Mouse (Mus musculus): ENCODE data around the gene Rgs16. TPM values are rescaled to one million over a fixed set of nuclear protein-coding genes. Genes with fewer than 3 reads are reported as not detected.

Rgs16 gene
- polyA plus RNA-seq, 1 experiment, result 0.34 TPM

DNA sequence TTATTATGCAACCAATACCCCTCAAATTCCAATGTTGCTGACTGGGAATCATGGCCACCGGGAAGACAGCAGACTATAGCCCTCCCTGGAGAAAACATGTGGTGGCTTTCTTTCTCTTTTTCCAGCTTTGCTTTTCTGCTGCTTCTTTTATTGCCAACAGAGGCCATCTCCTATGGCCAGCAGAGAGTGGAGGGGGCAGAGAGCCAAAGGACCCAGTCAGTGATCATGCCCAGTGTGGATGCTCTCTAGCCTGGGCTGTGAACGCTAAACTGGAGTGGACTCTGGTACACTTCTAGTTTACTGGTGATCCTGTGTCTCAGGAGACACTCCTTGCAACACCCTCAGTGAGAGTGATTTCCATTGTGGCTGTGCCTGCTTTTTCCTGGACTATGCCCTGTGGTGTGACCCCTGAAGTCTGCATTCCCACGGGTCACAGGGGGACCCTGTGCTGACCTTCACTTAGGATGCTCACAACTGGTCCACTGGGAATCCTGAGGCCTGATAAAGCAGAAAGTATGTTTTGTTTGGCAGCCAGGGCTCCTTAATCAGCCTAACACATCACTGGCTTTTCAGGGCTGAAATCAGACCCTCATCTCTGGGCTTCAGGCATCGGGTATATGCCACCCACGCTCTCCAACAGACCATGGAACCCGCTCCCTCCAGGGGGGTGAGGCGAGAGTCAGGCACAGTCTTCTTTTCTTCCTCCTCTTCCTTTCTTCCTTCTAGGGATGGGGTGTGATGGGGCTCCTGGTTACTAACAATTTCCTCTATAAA, 41.7 kb upstream of the Rgs16 start:
- TF ChIP-seq CTCF (IDR thresholded peaks at IDR 0.05; ENCODE audit: extremely low read depth, insufficient read length, insufficient replicate concordance, low read depth, low read length) (no peak), POLR2A (IDR thresholded peaks at IDR 0.05; ENCODE audit: low read depth, low read length) (no peak)

DNA sequence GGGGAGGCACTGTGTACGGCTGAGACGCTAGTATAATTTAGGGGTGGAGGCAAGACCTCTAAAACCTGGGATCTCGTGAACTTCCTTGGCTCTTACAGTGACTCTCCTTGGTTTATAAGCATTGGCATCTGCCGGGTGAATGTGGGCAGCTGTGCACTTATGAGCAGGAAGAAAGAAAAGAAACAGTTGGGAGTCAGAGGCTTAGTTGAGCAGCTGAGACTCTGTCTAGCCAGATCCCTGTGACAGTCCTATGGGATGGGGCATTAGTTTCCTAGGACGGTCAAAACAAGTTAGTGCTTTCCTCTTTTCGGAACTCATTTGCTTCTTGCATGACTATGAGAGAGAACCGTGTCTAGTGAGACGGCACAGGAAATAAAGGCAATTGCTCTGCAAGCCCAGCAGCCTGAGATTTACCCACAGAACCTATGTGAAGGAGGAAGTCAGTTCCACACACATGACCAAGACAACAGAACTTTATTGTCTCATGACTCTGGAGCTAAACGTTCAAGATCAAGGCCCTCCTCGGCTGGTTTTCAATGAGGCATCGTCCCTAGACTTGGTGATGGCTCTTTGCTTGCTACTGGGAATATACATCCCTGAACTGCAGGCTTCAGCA, 39.6 kb upstream of the Rgs16 start:
- Histone ChIP-seq H3K4me1 (ENCODE audit: control insufficient read depth, insufficient read depth, insufficient read length, low read length) (no peaks in the 10 kb centered on the region), H3K27me3 (ENCODE audit: control insufficient read depth, insufficient read depth, low read length) (no peaks in the 10 kb centered on the region; the same call in 1 of the 2 replicates), H3K36me3 (ENCODE audit: control insufficient read depth, insufficient read depth, low read length) (no peaks in the 10 kb centered on the region), H3K4me3 (ENCODE audit: low read depth, low read length) (no peak overlapping the region), H3K27ac (ENCODE audit: insufficient read depth, low read depth, low read length) (no peak overlapping the region)
- 70% methylated on average over 11 of the region's 11 CpGs for WGBS
- TF ChIP-seq CTCF (IDR thresholded peaks at IDR 0.05; ENCODE audit: extremely low read depth, insufficient read length, insufficient replicate concordance, low read depth, low read length) (no peak), POLR2A (IDR thresholded peaks at IDR 0.05; ENCODE audit: low read depth, low read length) (no peak)

More for the DNA sequence above, 41.7 kb upstream of the Rgs16 start:
- H3K4me3 ChIP-seq (ENCODE audit: low read depth, low read length), result no peak overlapping the region
- H3K27ac ChIP-seq (ENCODE audit: insufficient read depth, low read depth, low read length), result no peak overlapping the region
- H3K36me3 ChIP-seq (ENCODE audit: control insufficient read depth, insufficient read depth, low read length), result no peaks in the 10 kb centered on the region
- H3K27me3 ChIP-seq (ENCODE audit: control insufficient read depth, insufficient read depth, low read length), result no peaks in the 10 kb centered on the region
- WGBS, result 78% methylated on average over 7 of the region's 7 CpGs
- H3K4me1 ChIP-seq (ENCODE audit: control insufficient read depth, insufficient read depth, insufficient read length, low read length), result no peaks in the 10 kb centered on the region

DNA sequence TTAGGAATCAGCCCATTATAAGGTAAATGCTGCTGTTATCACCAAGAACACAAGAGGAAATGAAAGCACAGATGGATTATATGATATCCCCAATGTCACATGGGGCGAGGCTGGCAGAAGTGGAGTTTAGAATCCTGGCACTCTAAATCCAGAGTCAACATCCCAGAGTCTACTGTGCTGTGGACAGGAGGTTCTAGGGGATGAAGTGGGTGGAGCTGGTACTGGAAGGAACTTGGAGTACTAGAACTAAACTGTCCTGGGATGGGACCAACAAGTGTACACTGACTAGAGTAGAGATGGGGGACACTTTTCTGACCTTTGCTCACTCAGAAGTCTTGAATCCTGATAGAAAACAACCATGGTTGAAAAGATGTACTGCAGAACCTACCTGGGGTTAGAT, 38.7 kb upstream of the Rgs16 start:
- no peak overlapping the region for H3K27ac ChIP-seq (ENCODE audit: insufficient read depth, low read depth, low read length)
- H3K27me3 ChIP-seq (ENCODE audit: control insufficient read depth, insufficient read depth, low read length), result no peaks in the 10 kb centered on the region; the same call in 1 of the 2 replicates
- 48% methylated on average over 1 of the region's 1 CpGs for WGBS

DNA sequence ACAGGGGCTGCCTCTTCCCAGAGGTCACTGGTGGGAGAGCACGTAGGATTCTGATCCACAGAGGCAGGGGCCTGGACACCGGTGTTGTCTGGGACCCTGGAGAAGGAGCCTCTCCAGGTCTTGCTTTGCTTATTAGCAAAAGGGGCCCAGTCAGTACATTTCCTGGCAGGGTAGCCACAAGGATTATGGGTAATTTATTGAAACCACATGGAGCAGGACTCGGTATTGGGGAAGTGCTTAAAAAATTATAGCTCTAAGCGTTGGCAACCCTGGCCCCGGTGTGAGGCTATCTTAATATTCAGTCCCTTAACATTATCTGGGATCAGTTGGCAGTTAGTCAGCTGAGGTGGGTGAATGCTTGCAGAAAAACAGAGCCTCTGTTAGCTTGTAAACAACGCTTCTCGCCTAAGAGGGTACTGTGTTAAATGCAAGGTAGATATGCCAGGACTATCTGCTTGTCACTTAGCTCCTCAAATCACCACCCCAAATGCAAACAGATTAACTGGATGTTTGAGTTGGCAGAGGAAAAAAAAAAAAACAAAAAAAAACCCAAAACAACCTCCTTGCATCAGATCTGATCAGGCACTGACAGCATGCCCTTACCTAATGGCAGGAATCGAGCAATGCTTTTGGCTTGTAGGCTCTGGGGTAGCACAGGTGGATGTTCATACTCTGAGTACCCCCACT, 37.8 kb upstream of the Rgs16 start:
- WGBS, result 61% methylated on average over 8 of the region's 8 CpGs
- no peak overlapping the region for H3K27ac ChIP-seq (ENCODE audit: insufficient read depth, low read depth, low read length)
- H3K4me3 ChIP-seq (ENCODE audit: low read depth, low read length), result no peak overlapping the region
- TF ChIP-seq CTCF (IDR thresholded peaks at IDR 0.05; ENCODE audit: extremely low read depth, insufficient read length, insufficient replicate concordance, low read depth, low read length), result no peak
- no peak for TF ChIP-seq POLR2A (IDR thresholded peaks at IDR 0.05; ENCODE audit: low read depth, low read length)
- no peaks in the 10 kb centered on the region; the same call in 1 of the 2 replicates for H3K27me3 ChIP-seq (ENCODE audit: control insufficient read depth, insufficient read depth, low read length)
- no peaks in the 10 kb centered on the region for H3K36me3 ChIP-seq (ENCODE audit: control insufficient read depth, insufficient read depth, low read length)
- no peaks in the 10 kb centered on the region for H3K4me1 ChIP-seq (ENCODE audit: control insufficient read depth, insufficient read depth, insufficient read length, low read length)

More for the DNA sequence above, 38.7 kb upstream of the Rgs16 start:
- H3K4me1 ChIP-seq (ENCODE audit: control insufficient read depth, insufficient read depth, insufficient read length, low read length), result no peaks in the 10 kb centered on the region
- TF ChIP-seq CTCF (IDR thresholded peaks at IDR 0.05; ENCODE audit: extremely low read depth, insufficient read length, insufficient replicate concordance, low read depth, low read length) (no peak), POLR2A (IDR thresholded peaks at IDR 0.05; ENCODE audit: low read depth, low read length) (no peak)
- H3K4me3 ChIP-seq (ENCODE audit: low read depth, low read length), result no peak overlapping the region
- H3K36me3 ChIP-seq (ENCODE audit: control insufficient read depth, insufficient read depth, low read length), result no peaks in the 10 kb centered on the region

DNA sequence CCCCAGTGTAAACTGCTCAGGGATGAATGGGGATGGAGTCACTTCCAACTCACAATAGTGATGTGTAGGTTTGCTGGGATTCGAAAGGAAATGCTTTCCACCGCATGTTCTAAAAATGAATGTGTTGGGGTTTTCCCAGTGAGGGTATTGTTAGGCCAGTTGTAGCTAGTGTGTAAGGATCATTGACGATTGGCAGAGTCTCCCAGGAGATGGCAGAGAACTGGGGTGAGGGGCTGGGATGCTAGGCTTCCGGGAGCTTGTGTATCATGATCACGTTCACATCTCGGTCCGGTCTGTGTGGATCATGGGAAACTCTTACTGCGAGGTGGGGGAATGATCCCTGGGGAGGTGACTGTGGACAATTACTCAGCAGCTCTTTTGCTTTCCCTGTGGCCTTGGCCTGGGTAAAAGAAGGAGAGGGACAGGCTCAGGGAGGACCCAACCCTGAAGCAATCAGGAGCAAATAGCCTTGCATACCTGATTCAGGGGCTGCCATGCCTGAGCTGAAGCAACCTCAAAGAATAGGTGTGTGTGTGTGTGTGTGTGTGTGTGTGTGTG, 37.2 kb upstream of the Rgs16 start:
- Histone ChIP-seq H3K4me1 (ENCODE audit: control insufficient read depth, insufficient read depth, insufficient read length, low read length) (no peaks in the 10 kb centered on the region), H3K4me3 (ENCODE audit: low read depth, low read length) (no peak overlapping the region), H3K36me3 (ENCODE audit: control insufficient read depth, insufficient read depth, low read length) (no peaks in the 10 kb centered on the region), H3K27me3 (ENCODE audit: control insufficient read depth, insufficient read depth, low read length) (no peaks in the 10 kb centered on the region; the same call in 1 of the 2 replicates), H3K27ac (ENCODE audit: insufficient read depth, low read depth, low read length) (no peak overlapping the region)
- WGBS, result 68% methylated on average over 8 of the region's 8 CpGs
- no peak for TF ChIP-seq CTCF (IDR thresholded peaks at IDR 0.05; ENCODE audit: extremely low read depth, insufficient read length, insufficient replicate concordance, low read depth, low read length)
- TF ChIP-seq POLR2A (IDR thresholded peaks at IDR 0.05; ENCODE audit: low read depth, low read length), result no peak

DNA sequence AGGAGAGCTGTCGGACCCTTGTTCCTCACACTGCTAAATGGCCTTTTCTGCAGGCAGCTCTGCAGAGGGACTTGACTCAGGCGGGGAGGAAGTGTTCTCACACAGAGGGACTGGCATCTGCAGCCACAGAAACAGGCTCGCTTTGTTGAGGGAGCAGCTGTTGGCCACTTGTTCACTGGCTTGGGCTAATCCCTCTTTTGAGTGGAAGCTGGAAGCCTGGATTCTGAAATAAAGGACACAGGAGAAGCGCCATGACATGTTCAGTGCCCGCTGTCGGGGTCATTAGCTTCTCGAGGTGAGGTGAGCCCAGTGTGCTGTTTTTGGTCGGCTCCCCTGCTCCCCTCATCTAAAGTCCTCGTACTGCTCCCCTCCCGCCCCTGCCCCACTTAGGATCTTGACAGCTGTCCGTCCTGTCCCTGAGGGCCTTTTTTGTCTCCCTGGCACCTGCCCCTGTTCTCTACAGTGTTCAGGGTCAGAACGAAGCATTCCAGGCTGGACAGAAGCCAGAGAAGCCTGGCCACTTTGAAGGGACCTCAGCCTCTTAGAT, 36.6 kb upstream of the Rgs16 start:
- WGBS, result 30% methylated on average over 12 of the region's 12 CpGs
- TF ChIP-seq POLR2A (IDR thresholded peaks at IDR 0.05; ENCODE audit: low read depth, low read length) (no peak), CTCF (IDR thresholded peaks at IDR 0.05; ENCODE audit: extremely low read depth, insufficient read length, insufficient replicate concordance, low read depth, low read length) (no peak)
- H3K4me1 ChIP-seq (ENCODE audit: control insufficient read depth, insufficient read depth, insufficient read length, low read length), result no peaks in the 10 kb centered on the region
- no peaks in the 10 kb centered on the region; the same call in 1 of the 2 replicates for H3K27me3 ChIP-seq (ENCODE audit: control insufficient read depth, insufficient read depth, low read length)
- no peak overlapping the region for H3K4me3 ChIP-seq (ENCODE audit: low read depth, low read length)
- H3K27ac ChIP-seq (ENCODE audit: insufficient read depth, low read depth, low read length), result no peak overlapping the region
- no peaks in the 10 kb centered on the region for H3K36me3 ChIP-seq (ENCODE audit: control insufficient read depth, insufficient read depth, low read length)

Data from small intestine, adult 2 months (tissue).